Mouse (Mus musculus) B cell, adult (primary cell): ENCODE data around the gene Klc2. TPM values are rescaled to one million over a fixed set of nuclear protein-coding genes. Genes with fewer than 3 reads are reported as not detected.

Experiments used
- total RNA-seq: library from RNA; stranded (reverse); gene quantifications from 4 replicates; pipeline ENCODE4 v1.2.4, GENCODE M21; 2023; ENCODE audit not compliant: inconsistent age

Gene Klc2
- 34.5 to 38.0 TPM (median 36.7 TPM) in 4 replicates for total RNA-seq

GRCm38 (mm10) chr19:5118384-5118698, at the start of gene Klc2:
Gene Klc2, minus strand, starts transcription at chr19:5118560.

GRCm38 (mm10) chr19:5106731-5107191, 11.6 kb downstream of the Klc2 start, which contains the start of gene Rab1b:
Gene Rab1b, minus strand, starts transcription at chr19:5107072.

GRCm38 (mm10) chr19:5098363-5099143, 19.8 kb downstream of the Klc2 start, which contains the start of gene Cnih2:
Gene Cnih2, minus strand, starts transcription at chr19:5098521.

GRCm38 (mm10) chr19:5087884-5088728, 30.3 kb downstream of the Klc2 start, which contains the start of gene Yif1a:
Gene Yif1a, plus strand, starts transcription at chr19:5088538.

GRCm38 (mm10) chr19:5085145-5085863, 33.1 kb downstream of the Klc2 start, which contains the start of gene Tmem151a:
Gene Tmem151a, minus strand, starts transcription at chr19:5085531.

DNA sequence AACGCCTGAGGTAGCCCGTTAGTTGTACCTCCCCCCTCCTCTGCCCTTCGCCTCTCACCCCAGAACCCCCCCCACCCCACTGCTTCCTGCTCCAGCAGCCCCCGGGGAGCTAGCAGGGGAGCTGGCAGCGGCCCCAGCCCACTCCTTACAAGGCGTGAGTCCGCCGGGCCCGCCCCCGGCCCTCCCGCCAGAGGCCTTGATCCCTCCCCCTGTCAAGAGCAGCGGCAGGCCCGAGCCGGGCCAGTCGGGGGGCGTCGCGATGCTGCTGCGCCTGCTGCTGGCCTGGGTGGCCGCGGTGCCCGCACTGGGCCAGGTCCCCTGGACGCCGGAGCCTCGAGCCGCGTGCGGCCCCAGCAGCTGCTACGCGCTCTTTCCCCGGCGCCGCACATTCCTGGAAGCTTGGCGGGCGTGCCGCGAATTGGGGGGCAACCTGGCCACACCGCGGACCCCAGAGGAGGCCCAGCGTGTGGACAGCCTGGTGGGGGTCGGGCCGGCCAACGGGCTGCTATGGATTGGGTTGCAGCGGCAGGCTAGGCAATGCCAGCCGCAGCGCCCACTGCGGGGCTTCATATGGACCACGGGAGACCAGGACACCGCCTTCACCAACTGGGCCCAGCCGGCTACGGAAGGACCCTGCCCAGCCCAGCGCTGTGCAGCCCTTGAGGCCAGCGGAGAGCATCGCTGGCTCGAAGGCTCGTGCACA, 50.3 kb downstream of the Klc2 start, which contains the start of gene Cd248:
Cd248 (plus strand) TSS at position 212 of the 703 bp plus-strand sequence.

Other genes starting within 250 kb of the Klc2 start
- not detected in 4 replicates for gene Actn3, start 240.7 kb downstream of the Klc2 start, total RNA-seq
- 7.2 to 12.1 TPM (median 9.8 TPM) in 4 replicates for gene Zdhhc24, start 239.9 kb downstream of the Klc2 start, total RNA-seq
- gene Bbs1, start 211.9 kb downstream of the Klc2 start, total RNA-seq, result 2.5 to 5.7 TPM (median 2.9 TPM) in 4 replicates
- gene Dpp3, start 190.3 kb downstream of the Klc2 start, total RNA-seq, result 71.4 to 78.7 TPM (median 76.1 TPM) in 4 replicates
- gene Peli3, start 175.4 kb downstream of the Klc2 start, total RNA-seq, result 1.1 to 4.0 TPM (median 1.6 TPM) in 4 replicates
- 31.3 to 42.8 TPM (median 37.5 TPM) in 4 replicates for gene Mrpl11, start 156.4 kb downstream of the Klc2 start, total RNA-seq
- 0.22 TPM in 1 of 4 replicates, not detected in the others for gene Npas4, start 128.2 kb downstream of the Klc2 start, total RNA-seq
- 2.3 to 4.6 TPM (median 3.6 TPM) in 4 replicates for gene Slc29a2, start 94.7 kb downstream of the Klc2 start, total RNA-seq
- 1.0 to 3.7 TPM (median 2.2 TPM) in 4 replicates for gene B4gat1, start 79.7 kb downstream of the Klc2 start, total RNA-seq
- gene AC124502.3, start 79.7 kb downstream of the Klc2 start, total RNA-seq, result 2.1 to 4.3 TPM (median 3.1 TPM) in 4 replicates
- gene Brms1, start 77.2 kb downstream of the Klc2 start, total RNA-seq, result 59.2 to 67.2 TPM (median 63.0 TPM) in 4 replicates
- 1.8 to 3.9 TPM (median 3.1 TPM) in 4 replicates for gene Rin1, start 68.1 kb downstream of the Klc2 start, total RNA-seq
- 0.18 TPM in 1 of 4 replicates, not detected in the others for gene Cd248, start 50.5 kb downstream of the Klc2 start, total RNA-seq
- 0.13 to 0.96 TPM in 2 of 4 replicates, not detected in the others for gene Tmem151a, start 33.0 kb downstream of the Klc2 start, total RNA-seq
- gene Yif1a, start 30.0 kb downstream of the Klc2 start, total RNA-seq, result 30.3 to 38.1 TPM (median 35.5 TPM) in 4 replicates
- 0.78 to 1.9 TPM (median 1.5 TPM) in 4 replicates for gene Cnih2, start 20.0 kb downstream of the Klc2 start, total RNA-seq
- 101 to 112 TPM (median 105 TPM) in 4 replicates for gene Rab1b, start 11.5 kb downstream of the Klc2 start, total RNA-seq
- 72.2 to 78.0 TPM (median 74.1 TPM) in 4 replicates for gene Pacs1, start 154.6 kb upstream of the Klc2 start, total RNA-seq
- gene Sf3b2, start 176.9 kb upstream of the Klc2 start, total RNA-seq, result 317 to 332 TPM (median 327 TPM) in 4 replicates
- not detected in 4 replicates for gene Gal3st3, start 179.8 kb upstream of the Klc2 start, total RNA-seq
- gene Catsper1, start 217.2 kb upstream of the Klc2 start, total RNA-seq, result not detected in 4 replicates
- 0.58 to 1.0 TPM in 2 of 4 replicates, not detected in the others for gene Cst6, start 231.0 kb upstream of the Klc2 start, total RNA-seq
- gene Eif1ad, start 248.2 kb upstream of the Klc2 start, total RNA-seq, result 34.1 to 40.3 TPM (median 37.2 TPM) in 4 replicates
- gene Banf1, start 248.6 kb upstream of the Klc2 start, total RNA-seq, result 90.5 to 106 TPM (median 95.8 TPM) in 4 replicates